Mouse (Mus musculus): ENCODE measurements at regions not wholly inside any gene's neighbourhood (a gene's known extent, or its start where the extent isn't known, plus 50 kb on each side); places are given as distances from the start of the nearest gene placed in this dataset.

GRCm38 (mm10) chr10:37694041-37694690, 555.4 kb upstream of the Marcks start:
- DNase-seq, result no peak

GRCm38 (mm10) chr10:37692851-37693250, 554.1 kb upstream of the Marcks start:
- no peak for DNase-seq

GRCm38 (mm10) chr10:37691939-37692338, 553.2 kb upstream of the Marcks start:
- no peak for DNase-seq

DNA sequence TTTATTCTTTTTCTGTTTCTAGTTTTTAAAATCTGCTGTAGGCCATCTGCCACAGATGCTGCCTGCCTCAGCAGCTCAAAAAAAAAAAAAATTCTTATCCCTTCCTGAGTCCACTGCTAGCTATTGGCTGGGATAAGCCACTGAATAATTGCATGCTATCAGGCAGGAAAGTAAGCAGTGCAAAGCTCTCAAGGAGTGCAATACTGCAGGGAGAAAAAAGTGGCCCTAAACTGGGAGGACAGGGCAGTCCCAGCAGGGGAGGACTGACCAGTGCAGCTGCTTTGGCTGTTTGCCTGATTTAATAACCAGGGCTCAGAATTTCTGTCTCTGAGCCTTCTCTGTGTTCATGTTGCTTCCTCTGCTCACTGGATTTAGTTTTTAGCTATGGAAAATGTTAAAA, 544.4 kb upstream of the Marcks start:
- no peak for DNase-seq

DNA sequence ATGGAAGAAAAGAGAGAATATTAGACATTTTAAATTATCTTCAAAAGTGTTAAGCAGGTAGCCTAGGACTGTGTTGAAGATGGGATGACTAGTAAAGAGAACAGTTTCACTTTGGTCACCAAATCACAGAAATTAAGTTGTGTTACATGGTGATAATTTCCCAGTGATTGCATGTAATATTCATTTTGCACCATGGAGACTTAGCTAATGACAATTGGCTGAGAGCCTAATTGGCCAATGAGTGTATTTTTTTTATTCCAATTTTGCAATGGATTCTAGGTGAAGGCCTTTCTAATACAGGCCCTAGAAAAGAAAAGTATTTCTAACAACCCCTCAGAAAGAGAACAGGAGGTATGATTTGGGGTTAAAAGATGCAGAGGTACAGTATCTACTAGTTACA, 541.9 kb upstream of the Marcks start:
- DNase-seq, result no peak

- DNase-seq, result no peak
Measured at GRCm38 (mm10) chr10:37677826-37678225, 539.1 kb upstream of the Marcks start.

DNA sequence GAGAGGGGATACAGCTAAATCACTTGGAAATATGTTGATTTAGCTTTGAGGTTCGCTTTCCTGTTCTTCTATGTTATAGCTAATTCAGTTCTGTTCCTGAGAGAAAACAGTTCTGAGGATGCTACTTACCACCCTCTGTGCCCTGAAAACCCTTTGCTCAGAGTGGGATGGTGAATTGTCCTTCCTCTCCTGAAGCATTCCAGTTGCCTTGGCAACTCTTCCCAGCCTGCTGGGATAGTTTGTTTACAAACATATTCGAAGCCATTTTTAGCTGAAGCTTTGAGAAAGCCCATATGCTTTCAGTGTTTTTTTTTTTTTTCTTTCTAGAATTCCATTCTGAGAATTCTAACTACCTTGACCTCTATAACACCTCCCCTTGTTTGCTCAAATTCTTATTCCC, 530.1 kb upstream of the Marcks start:
- no peak for DNase-seq

GRCm38 (mm10) chr10:37667031-37667745, 528.5 kb upstream of the Marcks start:
- DNase-seq, result no peak

DNA sequence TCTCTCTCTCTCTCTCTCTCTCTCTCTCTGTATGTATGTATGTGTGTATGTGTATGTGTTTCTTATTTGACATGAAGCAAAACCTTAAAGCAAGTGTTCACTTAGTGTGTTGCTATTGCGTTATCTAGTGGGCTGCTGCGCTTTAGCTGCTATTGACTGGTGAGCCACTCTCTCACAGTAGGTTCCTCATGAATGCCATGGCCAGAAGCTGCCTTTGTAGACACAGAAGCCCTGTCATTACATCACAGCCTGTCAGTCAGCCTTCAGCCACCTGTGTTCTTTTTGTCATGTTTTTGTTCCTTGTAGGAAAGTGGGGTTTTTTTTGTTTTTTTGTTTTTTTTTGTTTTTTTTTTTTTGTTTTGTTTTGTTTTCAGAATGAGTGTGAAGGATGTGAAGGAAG, 527.8 kb upstream of the Marcks start:
- no peak for DNase-seq

- DNase-seq, result no peak
Measured at GRCm38 (mm10) chr10:37637001-37637562, 498.4 kb upstream of the Marcks start.

GRCm38 (mm10) chr10:37636421-37636820, 497.7 kb upstream of the Marcks start:
- no peak for DNase-seq

DNA sequence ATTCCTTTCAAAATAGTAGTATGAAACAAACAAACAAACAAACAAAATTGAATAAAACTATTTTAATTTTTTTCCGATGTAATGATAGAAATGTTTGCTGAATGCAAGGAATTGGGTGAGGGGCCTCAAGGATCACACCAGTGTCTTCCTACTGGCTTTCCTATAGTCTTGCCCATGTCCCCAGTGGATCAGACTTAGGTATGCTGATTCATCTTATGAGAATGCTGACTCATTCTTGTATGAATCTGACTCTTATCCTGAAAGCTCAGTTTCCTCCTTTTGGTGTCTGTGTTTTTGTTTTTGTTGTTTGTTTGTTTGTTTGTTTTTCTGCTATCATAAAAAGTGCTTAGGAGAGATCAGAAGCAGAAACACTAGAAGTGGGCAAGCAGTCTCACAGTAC, 491.7 kb upstream of the Marcks start:
- no peak for DNase-seq

GRCm38 (mm10) chr10:37627900-37628299, 489.2 kb upstream of the Marcks start:
- DNase-seq, result no peak

DNA sequence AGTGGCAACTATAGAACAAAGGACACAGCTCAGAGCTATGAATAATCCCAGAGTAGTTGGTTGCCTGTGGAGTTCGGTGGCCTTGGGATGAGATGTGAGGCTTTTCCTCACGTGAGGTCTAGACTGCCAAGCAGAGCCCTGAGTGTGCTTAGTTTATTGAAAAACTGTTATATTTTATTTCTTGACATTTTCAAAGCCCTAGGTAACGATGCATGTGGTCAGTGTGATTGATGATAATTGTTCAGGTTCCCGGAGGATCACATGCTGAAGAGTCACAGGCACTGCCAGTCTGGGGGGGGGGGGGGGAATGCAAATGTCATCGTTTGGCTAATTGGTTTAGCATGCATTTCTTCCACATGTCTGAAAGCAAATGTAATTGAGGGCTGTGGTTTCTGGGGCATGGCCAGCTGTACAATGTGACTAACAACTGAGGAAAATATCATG, 488.1 kb upstream of the Marcks start:
- no peak for DNase-seq

GRCm38 (mm10) chr10:37625972-37626757, 487.4 kb upstream of the Marcks start:
- DNase-seq, result no peak

DNA sequence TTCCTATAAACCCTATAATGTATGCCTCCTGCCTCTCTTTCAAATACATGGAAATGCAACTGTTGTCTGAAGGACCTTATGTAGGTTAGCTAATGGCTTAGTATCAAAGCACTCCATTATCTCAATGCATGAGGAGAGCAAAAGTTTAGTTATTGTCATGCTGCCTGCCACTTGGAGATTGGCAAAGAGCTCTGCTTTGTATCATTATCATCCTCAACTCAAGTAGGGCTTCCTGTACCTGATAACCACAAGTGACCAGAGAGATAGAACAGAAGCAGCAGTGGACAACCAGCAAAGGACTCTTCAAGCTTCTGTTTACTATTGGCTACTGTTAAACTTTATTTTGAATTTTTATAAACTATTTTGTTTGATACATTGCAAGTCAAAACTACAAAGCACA, 484.3 kb upstream of the Marcks start:
- no peak for DNase-seq

GRCm38 (mm10) chr10:37618606-37619005, 479.9 kb upstream of the Marcks start:
- DNase-seq, result no peak

DNA sequence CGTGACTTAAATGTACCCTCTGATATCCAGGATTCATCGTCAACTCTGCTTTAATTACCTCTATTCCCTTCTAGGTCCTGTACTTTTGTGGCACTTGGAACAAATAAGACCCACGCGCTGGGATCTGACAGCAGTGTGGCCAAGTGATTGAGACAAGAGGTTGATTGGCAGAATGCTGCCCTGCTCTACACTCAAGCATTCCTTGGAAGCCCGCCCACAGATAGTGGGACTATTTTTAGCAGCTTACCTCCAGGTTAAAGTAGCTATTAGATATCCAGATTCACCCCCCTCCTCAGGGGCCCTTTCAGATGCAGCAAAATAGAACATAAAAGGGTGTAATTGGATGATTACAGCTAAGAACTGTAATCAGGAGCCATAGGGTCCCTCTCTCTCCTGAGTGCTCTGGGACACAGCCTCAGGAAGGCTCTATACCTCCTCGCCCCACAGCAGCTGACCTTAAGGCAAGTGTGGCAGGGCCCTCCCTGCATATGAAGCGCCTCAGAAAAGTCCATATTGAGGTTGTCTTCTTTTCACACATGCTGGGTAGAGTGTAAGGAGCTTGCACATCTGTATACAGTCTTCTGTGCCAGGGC, 479.1 kb upstream of the Marcks start:
- DNase-seq, result no peak

GRCm38 (mm10) chr10:37615926-37616691, 477.4 kb upstream of the Marcks start:
- DNase-seq, result no peak

DNA sequence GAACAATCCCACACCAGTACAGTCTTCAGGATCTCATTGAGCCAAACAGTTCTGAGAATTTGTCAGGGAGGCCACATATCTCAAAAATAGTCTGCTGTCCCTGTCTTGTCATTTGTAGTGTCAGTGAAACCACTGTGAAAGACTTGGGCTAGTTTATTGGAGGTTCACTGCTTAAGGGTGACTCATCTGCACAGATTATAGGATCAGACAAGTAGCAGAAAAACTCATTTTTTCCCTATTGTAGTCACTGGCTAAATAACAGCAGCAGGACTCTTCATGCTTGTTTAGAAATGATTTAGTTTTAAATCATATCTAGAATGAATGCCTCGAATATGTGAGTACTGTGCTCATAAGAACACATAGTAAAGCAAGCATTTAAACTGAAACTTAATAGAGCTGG, 475.2 kb upstream of the Marcks start:
- no peak for DNase-seq

DNA sequence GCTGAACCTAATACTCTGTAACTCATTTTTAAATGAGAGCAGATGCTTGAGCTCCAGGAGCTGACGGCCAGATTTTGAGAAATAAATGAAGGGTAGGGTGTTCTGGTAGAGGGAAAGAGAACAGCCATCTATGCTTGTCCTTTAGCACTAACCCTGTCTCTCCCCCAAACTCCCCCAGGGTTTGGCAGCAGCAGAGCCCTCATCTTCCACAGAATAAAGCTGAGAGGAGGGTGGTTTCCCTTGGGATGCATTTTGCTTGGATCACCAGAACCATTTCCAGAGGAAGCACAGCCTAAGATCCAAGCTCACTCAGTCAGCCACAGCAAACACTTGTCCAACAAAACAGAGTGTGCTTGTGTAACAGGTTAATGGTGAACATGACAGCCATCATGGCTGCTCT, 464.8 kb upstream of the Marcks start:
- no peak for DNase-seq

GRCm38 (mm10) chr10:37602936-37603335, 464.2 kb upstream of the Marcks start:
- DNase-seq, result no peak

Data from right cerebral cortex, postnatal 4 days (tissue).